ENCODE assay signal across 7 mouse cellular contexts in the genomic region with DNA sequence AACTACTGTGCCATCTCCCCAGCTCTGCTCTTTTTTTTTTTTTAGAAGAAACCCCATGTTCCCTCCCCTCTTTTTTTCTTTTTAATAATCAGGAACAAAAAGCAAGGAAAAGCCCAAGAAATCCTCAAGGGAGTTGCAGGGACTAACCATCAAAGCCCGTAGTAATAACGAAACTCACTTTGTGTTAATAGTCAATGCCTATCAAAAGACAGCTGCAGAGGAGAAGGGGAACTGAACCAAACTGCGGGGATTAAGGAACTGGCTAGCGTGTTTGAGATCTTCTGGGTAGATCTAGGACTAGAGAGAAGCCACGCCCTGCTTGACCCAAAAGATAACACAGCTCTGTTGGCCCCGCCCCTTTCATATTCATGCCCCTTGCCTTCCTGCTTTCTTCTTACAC. TPM values are rescaled to one million over a fixed set of nuclear protein-coding genes. Genes with fewer than 3 reads are reported as not detected.
DNase-seq lines count a peak whose midpoint lies in the region; ATAC-seq lines count a peak whose summit lies in the region.

No protein-coding gene starts in this region.

- H3K36me3 ChIP-seq in intestine, embryonic 16.5 days (ENCODE audit: control insufficient read depth, insufficient read depth, low read length): no peaks in the 10 kb centered on the region
- no peaks in the 10 kb centered on the region for H3K36me3 ChIP-seq in midbrain, embryonic 16.5 days (ENCODE audit: control insufficient read depth, insufficient read depth, low read length)

- H3K27me3 ChIP-seq in intestine, embryonic 16.5 days (replicated peaks; ENCODE audit: control insufficient read depth, insufficient read depth, low read length): no peaks in the 10 kb centered on the region
- H3K27me3 ChIP-seq in midbrain, embryonic 16.5 days (ENCODE audit: control insufficient read depth, insufficient read depth, low read depth, low read length): no peaks in the 10 kb centered on the region

- H3K9me3 ChIP-seq in intestine, embryonic 16.5 days (ENCODE audit: control insufficient read depth, low read length): no peaks in the 10 kb centered on the region
- no peaks in the 10 kb centered on the region for H3K9me3 ChIP-seq in midbrain, embryonic 16.5 days (replicated peaks; ENCODE audit: control insufficient read depth, low read length, poor library complexity, severe bottlenecking)

- peak; percentile 23 for ATAC-seq in CD4-positive, CD25-positive, alpha-beta regulatory T cell, adult 4 months
- ATAC-seq in intestine, embryonic 16.5 days: 0 out of 2 replicates have a peak, but pooled peaks have one; percentile 44
- ATAC-seq in megakaryocyte progenitor cell, adult 5-6 weeks (replicated peaks; ENCODE audit: poor library complexity): peak; percentile 70
- no peak for ATAC-seq in midbrain, embryonic 16.5 days

- DNase-seq in A20 (ENCODE audit: low read depth, low spot score): peak; percentile 96
- no peak for DNase-seq in kidney, postnatal 10 days
- DNase-seq in thymus, postnatal 36 days: no peak

- H3K4me3 ChIP-seq in intestine, embryonic 16.5 days (ENCODE audit: low read length): no peak overlapping the region
- H3K4me3 ChIP-seq in midbrain, embryonic 16.5 days (ENCODE audit: low read depth, low read length): no peak overlapping the region

- no peak overlapping the region for H3K27ac ChIP-seq in intestine, embryonic 16.5 days (ENCODE audit: low read length)
- no peak overlapping the region for H3K27ac ChIP-seq in midbrain, embryonic 16.5 days (ENCODE audit: low read length)

- H3K4me1 ChIP-seq in intestine, embryonic 16.5 days (ENCODE audit: control insufficient read depth, insufficient read depth, low read length): no peaks in the 10 kb centered on the region
- H3K4me1 ChIP-seq in midbrain, embryonic 16.5 days (ENCODE audit: control insufficient read depth, insufficient read depth, low read length): no peaks in the 10 kb centered on the region

- H3K4me2 ChIP-seq in intestine, embryonic 16.5 days (ENCODE audit: low read depth, low read length): no peak overlapping the region
- no peak overlapping the region for H3K4me2 ChIP-seq in midbrain, embryonic 16.5 days (ENCODE audit: low read length)

- WGBS in intestine, embryonic 16.5 days: 79% methylated on average over 6 of the region's 6 CpGs
- WGBS in midbrain, embryonic 16.5 days: 78% methylated on average over 6 of the region's 6 CpGs

- H3K9ac ChIP-seq in intestine, embryonic 16.5 days (ENCODE audit: low read depth, low read length): no peak overlapping the region
- H3K9ac ChIP-seq in midbrain, embryonic 16.5 days (ENCODE audit: low read depth, low read length): no peak overlapping the region

RNA-seq across cellular contexts. Expression of gene Commd8, which starts 15.9 kb away (rescaled TPM):
- polyA plus RNA-seq in CD4-positive, CD25-positive, alpha-beta regulatory T cell, adult 4 months (2017; shearing (Covaris generic)): 100 to 1,000 TPM; 160 to 172 TPM
- polyA plus RNA-seq in intestine, embryonic 16.5 days (2015; fragmentation: Nextera tagmentation; extraction: Ambion mirVana): 127 and 129 TPM in 2 replicates
- total RNA-seq in megakaryocyte progenitor cell, adult 5-6 weeks (2015): 124 and 140 TPM in 2 replicates
- total RNA-seq in megakaryocyte progenitor cell, adult 5-6 weeks (2017): 72.1 and 74.5 TPM in 2 replicates
- 155 and 163 TPM in 2 replicates for polyA plus RNA-seq in midbrain, embryonic 16.5 days (2015; fragmentation: Nextera tagmentation; extraction: Ambion mirVana)
